Mouse (Mus musculus) megakaryocyte, adult 5-6 weeks (primary cell): Measurements from ENCODE around the gene Ciz1. TPM values are rescaled to one million over a fixed set of nuclear protein-coding genes. Genes with fewer than 3 reads are reported as not detected.

Source experiments
- ATAC-seq: 2 replicates; pipeline ENCODE4 v1.8.0; 2016; ENCODE audit warnings: mild to moderate bottlenecking, inconsistent platforms; ENCODE audit not compliant: poor library complexity, severe bottlenecking
- total RNA-seq, 2 experiments: library from RNA; stranded (forward) in 1 of 2; stranded (reverse) in 1 of 2; fragments of 153-499, 151-499 nt in 1 of 2; fragments of 221-1000, 200-1000 nt in 1 of 2; gene quantifications; 2 replicates each; pipeline versions ENCODE4 v1.2.3 to v1.2.4; 2015 to 2017

The Ciz1 gene
- total RNA-seq, 2 experiments from 2014 or later = 56.3 to 66.2 TPM

- ATAC-seq = no peak
Measured at GRCm38 (mm10) chr2:32319586-32320580, 32.2 kb upstream of the Ciz1 start.

GRCm38 (mm10) chr2:32320721-32321120 lies 31.4 kb upstream of the Ciz1 start:
- ATAC-seq = no peak

GRCm38 (mm10) chr2:32321591-32322298 lies 30.4 kb upstream of the Ciz1 start:
- ATAC-seq = no peak

GRCm38 (mm10) chr2:32322754-32323741 lies 29.1 kb upstream of the Ciz1 start:
- no peak for ATAC-seq

GRCm38 (mm10) chr2:32324322-32324721 lies 27.8 kb upstream of the Ciz1 start:
- ATAC-seq = no peak

- no peak for ATAC-seq
Measured at GRCm38 (mm10) chr2:32325342-32325741, 26.8 kb upstream of the Ciz1 start.

- ATAC-seq = no peak
Measured at GRCm38 (mm10) chr2:32327200-32327599, 24.9 kb upstream of the Ciz1 start.

GRCm38 (mm10) chr2:32328911-32329460 lies 23.1 kb upstream of the Ciz1 start:
- no peak for ATAC-seq

GRCm38 (mm10) chr2:32329531-32329930 lies 22.6 kb upstream of the Ciz1 start:
- no peak for ATAC-seq

GRCm38 (mm10) chr2:32332159-32332558 lies 20.0 kb upstream of the Ciz1 start:
- no peak for ATAC-seq

GRCm38 (mm10) chr2:32335888-32336287 lies 16.2 kb upstream of the Ciz1 start:
- no peak for ATAC-seq

- no peak for ATAC-seq
Measured at GRCm38 (mm10) chr2:32339912-32340642, 12.1 kb upstream of the Ciz1 start.

GRCm38 (mm10) chr2:32340836-32341633 lies 11.1 kb upstream of the Ciz1 start:
- ATAC-seq = no peak

- no peak for ATAC-seq
Measured at GRCm38 (mm10) chr2:32341634-32341939, 10.5 kb upstream of the Ciz1 start.

GRCm38 (mm10) chr2:32342039-32342438 lies 10.1 kb upstream of the Ciz1 start:
- ATAC-seq = no peak

GRCm38 (mm10) chr2:32342539-32343350 lies 9.4 kb upstream of the Ciz1 start:
- ATAC-seq = no peak

- ATAC-seq = no peak
Measured at GRCm38 (mm10) chr2:32343351-32343671, 8.8 kb upstream of the Ciz1 start.

GRCm38 (mm10) chr2:32344056-32344455 lies 8.1 kb upstream of the Ciz1 start:
- no peak for ATAC-seq
